20 mouse cellular contexts compared by ENCODE assay signal in genomic region chr14:46917136-46917535, GRCm38 (mm10). TPM values are rescaled to one million over a fixed set of nuclear protein-coding genes. Genes with fewer than 3 reads are reported as not detected.
"Had no signal": no experiment of that assay in that cellular context is flagged by ENCODE, and none has a peak within 500 bp of the region (broad histone marks: within the 10 kb centered on the region; RNA-seq: fewer than 3 reads in every experiment).

No protein-coding gene starts in this region.

- H3K36me3 ChIP-seq: midbrain, embryonic 10.5 days; midbrain, embryonic 13.5 days; midbrain, embryonic 15.5 days; neural tube, embryonic 13.5 days; neural tube, embryonic 15.5 days had no signal

- ATAC-seq: midbrain, embryonic 13.5 days; midbrain, embryonic 15.5 days had no signal

- H3K9ac ChIP-seq: liver, embryonic 14.5 days; lung, embryonic 14.5 days; midbrain, embryonic 13.5 days; midbrain, embryonic 15.5 days; neural tube, embryonic 13.5 days; neural tube, embryonic 15.5 days had no signal

- H3K27me3 ChIP-seq: midbrain, embryonic 13.5 days; midbrain, embryonic 15.5 days; neural tube, embryonic 13.5 days; neural tube, embryonic 15.5 days had no signal

- DNase-seq: lung, adult 18-20 months; lung, embryonic 14.5 days; lung, postnatal 10 days; lung, postnatal 4 days; retina, postnatal 1 day; right cerebral cortex, adult 18-20 months; right cerebral cortex, postnatal 25 days; right cerebral cortex, postnatal 4 days; spleen, adult 18-20 months; thymus, adult 18-20 months; thymus, postnatal 14 days; thymus, postnatal 36 days had no signal

- H3K9me3 ChIP-seq: midbrain, embryonic 10.5 days; midbrain, embryonic 13.5 days; midbrain, embryonic 15.5 days; neural tube, embryonic 13.5 days; neural tube, embryonic 15.5 days had no signal

- H3K4me1 ChIP-seq: midbrain, embryonic 15.5 days; neural tube, embryonic 13.5 days; neural tube, embryonic 15.5 days had no signal

- H3K4me3 ChIP-seq: midbrain, embryonic 10.5 days; midbrain, embryonic 13.5 days; midbrain, embryonic 15.5 days; myocyte; neural tube, embryonic 13.5 days; neural tube, embryonic 15.5 days had no signal

- H3K27ac ChIP-seq: liver, embryonic 14.5 days; midbrain, embryonic 10.5 days; midbrain, embryonic 13.5 days; midbrain, embryonic 15.5 days; neural tube, embryonic 13.5 days; neural tube, embryonic 15.5 days had no signal

- H3K4me2 ChIP-seq: lung, embryonic 14.5 days; midbrain, embryonic 13.5 days; midbrain, embryonic 15.5 days; neural tube, embryonic 13.5 days; neural tube, embryonic 15.5 days had no signal

RNA-seq across cellular contexts. Expression of gene Samd4, which starts 34.5 kb away (rescaled TPM):
- total RNA-seq: megakaryocyte, adult 5-6 weeks had no signal
